Mouse (Mus musculus): Measurements from ENCODE around the gene Asic2. TPM values are rescaled to one million over a fixed set of nuclear protein-coding genes. Genes with fewer than 3 reads are reported as not detected.

Asic2 gene
- 10.9 and 13.0 TPM in 2 replicates for polyA plus RNA-seq (2021; fragmentation: Nextera tagmentation)
- long read RNA-seq, experiment 1, transcript Asic2-201 (10 exons, 3,436 nt), result major isoform, 18 of 57 reads
- long read RNA-seq, experiment 1, partial matches to known transcripts, result 17 of 57 reads
- long read RNA-seq, experiment 1, other reads (novel, unspliced or antisense), result 22 of 57 reads
- long read RNA-seq, experiment 2, partial matches to known transcripts, result 13 of 23 reads
- long read RNA-seq, experiment 2, other reads (novel, unspliced or antisense), result 8 of 23 reads

GRCm38 (mm10) chr11:81968401-81968881 is at the start of gene Asic2:
TSS of gene Asic2 (minus strand) at chr11:81968457.

GRCm38 (mm10) chr11:81860250-81860972 is 107.8 kb downstream of the Asic2 start, which contains the start of gene 5530401A14Rik:
TSS of gene 5530401A14Rik (plus strand) at chr11:81860673.

GRCm38 (mm10) chr11:80858065-80858464 is 1110.2 kb downstream of the Asic2 start, which contains the start of gene Spaca3:
TSS of gene Spaca3 (plus strand) at chr11:80858365.

Other genes with a start within 250 kb of the Asic2 start
- 0.10 TPM in 1 of 2 replicates, not detected in the other for gene 5530401A14Rik, start 107.8 kb downstream of the Asic2 start, polyA plus RNA-seq (2021; fragmentation: Nextera tagmentation)
- 0.43 and 0.74 TPM in 2 replicates for gene Ccl2, start 67.1 kb upstream of the Asic2 start, polyA plus RNA-seq (2021; fragmentation: Nextera tagmentation)
- not detected in 2 replicates for gene Gm17268, start 70.1 kb upstream of the Asic2 start, polyA plus RNA-seq (2021; fragmentation: Nextera tagmentation)
- gene Ccl7, start 77.3 kb upstream of the Asic2 start, polyA plus RNA-seq (2021; fragmentation: Nextera tagmentation), result 0.20 and 0.53 TPM in 2 replicates
- gene Ccl11, start 89.4 kb upstream of the Asic2 start, polyA plus RNA-seq (2021; fragmentation: Nextera tagmentation), result 0.18 TPM in 1 of 2 replicates, not detected in the other
- gene Ccl12, start 133.4 kb upstream of the Asic2 start, polyA plus RNA-seq (2021; fragmentation: Nextera tagmentation), result 5.5 and 8.7 TPM in 2 replicates
- 1.3 TPM in 1 of 2 replicates, not detected in the other for gene Ccl8, start 146.7 kb upstream of the Asic2 start, polyA plus RNA-seq (2021; fragmentation: Nextera tagmentation)

Measured in left cerebral cortex, adult 6 months (tissue).